Mouse (Mus musculus): Measurements from ENCODE around the gene C1d. TPM values are rescaled to one million over a fixed set of nuclear protein-coding genes. Genes with fewer than 3 reads are reported as not detected.

The C1d gene
- 3.5 and 5.5 TPM in 2 replicates for polyA plus RNA-seq (2012; rRNA removed)

GRCm38 (mm10) chr11:17257443-17257842 lies at the start of gene C1d:
Gene C1d, plus strand, starts transcription at chr11:17257579.

GRCm38 (mm10) chr11:17211258-17212140 lies 45.9 kb upstream of the C1d start, which contains the start of gene Pno1:
Gene Pno1, minus strand, starts transcription at chr11:17211568.

Other genes starting within 250 kb of the C1d start
- gene Cnrip1, start 206.0 kb upstream of the C1d start, polyA plus RNA-seq (2012; rRNA removed) = 16.3 and 22.0 TPM in 2 replicates
- gene Plek, start 205.2 kb upstream of the C1d start, polyA plus RNA-seq (2012; rRNA removed) = 0.70 and 0.80 TPM in 2 replicates
- gene Ppp3r1, start 98.3 kb upstream of the C1d start, polyA plus RNA-seq (2012; rRNA removed) = 30.4 and 139 TPM in 2 replicates
- 7.9 and 8.6 TPM in 2 replicates for gene Wdr92, start 75.5 kb upstream of the C1d start, polyA plus RNA-seq (2012; rRNA removed)
- gene Pno1, start 46.0 kb upstream of the C1d start, polyA plus RNA-seq (2012; rRNA removed) = 3.1 and 4.8 TPM in 2 replicates